Mouse (Mus musculus): ENCODE results near the gene Meis1. TPM values are rescaled to one million over a fixed set of nuclear protein-coding genes. Genes with fewer than 3 reads are reported as not detected.

Meis1 gene
- polyA plus RNA-seq, 1 experiment from 2014 or later: 8.5 TPM

DNA sequence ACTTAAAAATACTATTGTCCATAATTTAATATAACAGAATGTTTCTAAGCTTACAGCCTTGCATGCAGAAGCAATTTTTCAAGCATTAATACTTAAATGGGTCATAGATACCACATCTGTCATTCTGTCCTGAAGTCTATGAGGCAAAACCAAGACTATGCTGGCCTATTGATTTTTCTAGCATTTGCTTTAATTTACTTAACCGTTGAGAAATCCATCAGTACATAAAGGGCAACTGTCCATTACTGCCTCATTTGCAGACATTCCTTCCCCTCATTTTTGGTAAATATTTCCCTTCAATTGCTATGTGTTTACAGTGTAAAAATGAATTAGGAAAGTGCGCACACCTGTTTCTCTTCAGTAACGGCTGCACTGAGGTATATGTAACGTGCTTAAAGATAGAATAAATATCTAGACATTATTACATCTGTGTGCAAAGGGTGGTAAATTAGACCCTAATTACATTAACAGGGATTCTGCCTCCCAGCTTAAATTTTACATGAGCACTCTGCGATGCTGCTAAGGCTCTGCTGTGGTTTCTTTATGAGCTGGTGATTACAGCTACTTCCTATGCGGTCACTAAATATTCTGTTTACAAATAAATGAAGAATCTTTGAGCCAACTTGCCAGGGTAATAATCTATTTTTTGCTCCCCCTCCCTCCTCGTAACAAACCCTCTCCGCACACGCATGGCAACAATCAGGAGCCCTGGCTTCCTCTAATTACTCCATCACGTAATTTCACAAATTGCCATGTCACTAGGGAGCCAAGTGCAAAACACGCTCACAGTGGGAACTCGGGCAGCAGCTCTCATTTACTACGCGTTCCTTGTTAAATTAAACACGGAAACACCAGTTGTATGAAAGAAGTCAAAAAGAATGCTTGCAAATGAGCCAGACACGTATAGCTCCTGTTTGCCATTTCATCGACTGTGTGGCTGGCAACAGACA, 88.7 kb downstream of the Meis1 start:
- ATAC-seq (ENCODE audit: low read depth): peak; percentile 45; the same call in 1 of the 2 replicates
- no peak overlapping the region for H3K27ac ChIP-seq (ENCODE audit: low read length)

DNA sequence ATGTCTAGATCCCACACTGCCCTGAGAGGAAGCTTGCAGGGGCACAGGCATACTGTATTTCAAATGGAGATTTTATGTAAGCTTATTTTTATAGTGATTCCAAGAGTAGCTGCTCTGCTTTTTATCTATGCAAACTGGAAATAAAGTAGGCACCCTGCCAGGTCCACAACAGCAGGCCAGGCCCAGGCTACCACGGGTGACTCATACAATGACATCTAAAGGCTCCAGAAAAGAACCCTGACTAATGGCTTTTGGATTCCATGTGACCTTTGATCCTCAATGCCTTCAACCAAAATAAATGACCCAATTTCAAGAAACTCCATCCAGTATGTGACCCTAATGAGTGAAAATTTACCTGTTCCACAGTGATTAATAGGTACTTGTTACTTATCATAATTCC, 91.4 kb downstream of the Meis1 start:
- Histone ChIP-seq H3K27ac (ENCODE audit: low read length) (no peak overlapping the region), H3K4me1 (ENCODE audit: control insufficient read depth, low read depth, low read length) (no peaks in the 10 kb centered on the region; the same call in 1 of the 2 replicates), H3K9me3 (replicated peaks; ENCODE audit: control insufficient read depth, low read length) (no peaks in the 10 kb centered on the region), H3K9ac (ENCODE audit: low read depth, low read length) (no peak overlapping the region), H3K27me3 (ENCODE audit: control insufficient read depth, insufficient read depth, low read depth, low read length) (no peaks in the 10 kb centered on the region), H3K4me2 (ENCODE audit: low read depth, low read length) (no peak overlapping the region), H3K4me3 (ENCODE audit: low read depth, low read length) (no peak overlapping the region), H3K36me3 (ENCODE audit: control insufficient read depth, insufficient read depth) (no peaks in the 10 kb centered on the region)
- peak; percentile 15; the same call in 1 of the 2 replicates for ATAC-seq (ENCODE audit: low read depth)
- WGBS (ENCODE audit: insufficient replicate concordance): 10% methylated on average over 1 of the region's 1 CpGs

More for the DNA sequence above, 88.7 kb downstream of the Meis1 start:
- H3K4me1 ChIP-seq (ENCODE audit: control insufficient read depth, low read depth, low read length): no peaks in the 10 kb centered on the region; the same call in 1 of the 2 replicates
- H3K27me3 ChIP-seq (ENCODE audit: control insufficient read depth, insufficient read depth, low read depth, low read length): no peaks in the 10 kb centered on the region
- no peaks in the 10 kb centered on the region for H3K36me3 ChIP-seq (ENCODE audit: control insufficient read depth, insufficient read depth)
- 73% methylated on average over 17 of the region's 17 CpGs for WGBS (ENCODE audit: insufficient replicate concordance)
- H3K9me3 ChIP-seq (replicated peaks; ENCODE audit: control insufficient read depth, low read length): no peaks in the 10 kb centered on the region
- no peak overlapping the region for H3K4me3 ChIP-seq (ENCODE audit: low read depth, low read length)
- no peak overlapping the region for H3K9ac ChIP-seq (ENCODE audit: low read depth, low read length)
- H3K4me2 ChIP-seq (ENCODE audit: low read depth, low read length): peak overlapping the region; percentile 17; the same call in 1 of the 2 replicates

DNA sequence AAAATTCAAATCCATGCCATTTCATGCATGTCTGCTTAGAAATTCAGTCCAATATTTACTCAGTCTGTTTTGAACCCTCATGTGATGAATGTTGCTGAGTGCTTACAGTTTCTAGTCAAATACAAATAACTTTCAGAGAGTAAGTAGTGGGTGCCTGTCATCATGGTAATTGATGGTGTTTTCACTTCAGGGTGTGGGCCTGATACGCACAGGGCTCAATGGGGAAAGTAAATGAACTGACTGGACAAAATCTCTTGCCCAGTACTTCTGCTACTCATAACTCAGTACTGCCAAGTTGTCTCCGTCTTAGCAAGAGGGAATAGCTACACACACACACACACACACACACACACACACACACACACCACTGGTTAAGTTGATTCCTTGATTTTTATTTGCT, 92.0 kb downstream of the Meis1 start:
- no peak for ATAC-seq (ENCODE audit: low read depth)
- Histone ChIP-seq H3K9me3 (replicated peaks; ENCODE audit: control insufficient read depth, low read length) (no peaks in the 10 kb centered on the region), H3K27me3 (ENCODE audit: control insufficient read depth, insufficient read depth, low read depth, low read length) (no peaks in the 10 kb centered on the region), H3K4me3 (ENCODE audit: low read depth, low read length) (no peak overlapping the region), H3K36me3 (ENCODE audit: control insufficient read depth, insufficient read depth) (no peaks in the 10 kb centered on the region), H3K9ac (ENCODE audit: low read depth, low read length) (no peak overlapping the region), H3K4me2 (ENCODE audit: low read depth, low read length) (no peak overlapping the region), H3K27ac (ENCODE audit: low read length) (no peak overlapping the region), H3K4me1 (ENCODE audit: control insufficient read depth, low read depth, low read length) (no peaks in the 10 kb centered on the region; the same call in 1 of the 2 replicates)
- 54% methylated on average over 2 of the region's 2 CpGs for WGBS (ENCODE audit: insufficient replicate concordance)

DNA sequence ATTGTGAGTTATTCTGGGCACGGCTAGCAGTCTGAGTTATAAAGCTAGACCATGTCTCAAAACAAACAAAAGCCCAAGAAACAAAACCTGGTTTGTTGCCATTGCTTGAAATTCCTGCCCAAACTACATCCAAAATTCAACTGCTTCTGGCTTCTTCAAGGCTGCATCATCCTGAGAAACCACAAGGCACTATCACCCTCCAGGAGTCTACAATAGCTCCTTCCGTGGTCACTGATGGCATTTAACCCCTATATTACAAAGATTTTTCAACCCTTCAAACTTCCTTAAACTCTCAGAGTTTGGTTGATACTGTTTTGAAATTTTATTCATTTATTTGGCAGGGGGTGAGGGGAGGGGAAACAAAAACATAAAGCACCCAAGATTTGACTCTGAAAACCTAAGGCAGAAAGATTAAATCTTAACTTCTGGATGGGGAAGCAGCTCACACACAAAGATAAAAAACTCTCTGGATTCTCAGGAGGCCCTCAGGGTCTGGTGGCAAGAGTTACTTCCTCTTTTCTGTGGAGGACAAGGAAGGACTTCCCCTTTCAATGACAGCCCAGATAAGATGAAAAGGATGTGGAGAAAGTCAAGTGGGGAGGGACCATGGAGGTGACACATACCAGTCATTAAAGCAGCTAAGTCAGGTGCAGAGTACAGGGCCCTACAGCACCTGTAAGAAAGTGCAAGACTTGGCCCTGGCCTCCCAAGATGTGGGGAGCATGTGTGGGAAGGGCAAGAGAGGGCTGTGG, 94.0 kb downstream of the Meis1 start:
- H3K9me3 ChIP-seq (replicated peaks; ENCODE audit: control insufficient read depth, low read length): no peaks in the 10 kb centered on the region
- H3K27me3 ChIP-seq (ENCODE audit: control insufficient read depth, insufficient read depth, low read depth, low read length): no peaks in the 10 kb centered on the region
- no peak overlapping the region for H3K27ac ChIP-seq (ENCODE audit: low read length)
- no peaks in the 10 kb centered on the region; the same call in 1 of the 2 replicates for H3K4me1 ChIP-seq (ENCODE audit: control insufficient read depth, low read depth, low read length)
- H3K4me2 ChIP-seq (ENCODE audit: low read depth, low read length): no peak overlapping the region
- no peak overlapping the region for H3K4me3 ChIP-seq (ENCODE audit: low read depth, low read length)
- 17% methylated on average over 2 of the region's 2 CpGs for WGBS (ENCODE audit: insufficient replicate concordance)
- H3K9ac ChIP-seq (ENCODE audit: low read depth, low read length): no peak overlapping the region
- no peaks in the 10 kb centered on the region for H3K36me3 ChIP-seq (ENCODE audit: control insufficient read depth, insufficient read depth)
- ATAC-seq (ENCODE audit: low read depth): peak; percentile 63

DNA sequence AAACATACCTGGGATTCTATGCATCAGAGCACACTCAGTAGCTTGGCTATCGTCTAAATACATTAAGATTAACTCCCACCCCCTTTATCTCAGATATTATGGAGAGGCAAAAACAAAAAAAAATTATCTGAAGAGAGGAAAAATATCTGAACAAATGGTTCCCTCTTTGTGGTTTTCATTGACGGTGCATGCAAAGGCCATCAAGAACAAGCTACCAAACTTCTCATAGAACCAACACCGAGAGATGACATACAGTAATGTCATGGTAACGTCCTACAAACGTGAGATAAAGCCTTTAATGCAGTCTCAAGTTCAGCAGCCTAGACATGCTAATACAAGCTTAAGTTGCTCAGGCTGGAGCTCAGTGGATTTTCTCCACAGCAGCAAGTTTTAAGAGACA, 95.5 kb downstream of the Meis1 start:
- H3K27ac ChIP-seq (ENCODE audit: low read length): no peak overlapping the region
- no peaks in the 10 kb centered on the region for H3K9me3 ChIP-seq (replicated peaks; ENCODE audit: control insufficient read depth, low read length)
- ATAC-seq (ENCODE audit: low read depth): no peak
- no peaks in the 10 kb centered on the region for H3K36me3 ChIP-seq (ENCODE audit: control insufficient read depth, insufficient read depth)
- H3K4me2 ChIP-seq (ENCODE audit: low read depth, low read length): no peak overlapping the region
- no peaks in the 10 kb centered on the region for H3K27me3 ChIP-seq (ENCODE audit: control insufficient read depth, insufficient read depth, low read depth, low read length)
- H3K9ac ChIP-seq (ENCODE audit: low read depth, low read length): no peak overlapping the region
- H3K4me1 ChIP-seq (ENCODE audit: control insufficient read depth, low read depth, low read length): no peaks in the 10 kb centered on the region; the same call in 1 of the 2 replicates
- no peak overlapping the region for H3K4me3 ChIP-seq (ENCODE audit: low read depth, low read length)
- WGBS (ENCODE audit: insufficient replicate concordance): 21% methylated on average over 5 of the region's 5 CpGs

DNA sequence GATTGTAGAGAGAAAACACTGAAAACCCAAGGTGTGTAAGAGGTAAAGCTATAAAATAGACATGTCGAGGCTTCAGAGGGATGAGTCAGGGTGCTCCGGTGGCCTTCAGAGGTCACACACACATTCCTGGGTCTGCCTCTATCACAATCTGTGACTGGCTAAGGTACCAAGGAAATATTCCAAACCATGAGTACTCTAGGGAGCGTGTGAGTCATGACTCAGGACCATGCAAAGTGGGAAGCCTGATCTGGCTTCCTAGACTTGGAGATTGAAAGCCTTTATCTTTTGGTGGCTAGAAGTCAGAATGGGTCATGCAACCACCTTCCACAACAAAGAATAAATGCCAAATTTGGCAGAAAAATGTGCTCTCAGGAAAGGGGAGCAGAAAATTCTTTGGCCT, 98.1 kb downstream of the Meis1 start:
- 64% methylated on average over 3 of the region's 3 CpGs for WGBS (ENCODE audit: insufficient replicate concordance)
- no peak for ATAC-seq (ENCODE audit: low read depth)
- Histone ChIP-seq H3K4me3 (ENCODE audit: low read depth, low read length) (no peak overlapping the region), H3K4me2 (ENCODE audit: low read depth, low read length) (no peak overlapping the region), H3K9me3 (replicated peaks; ENCODE audit: control insufficient read depth, low read length) (no peaks in the 10 kb centered on the region), H3K4me1 (ENCODE audit: control insufficient read depth, low read depth, low read length) (no peaks in the 10 kb centered on the region), H3K9ac (ENCODE audit: low read depth, low read length) (no peak overlapping the region), H3K27me3 (ENCODE audit: control insufficient read depth, insufficient read depth, low read depth, low read length) (no peaks in the 10 kb centered on the region), H3K36me3 (ENCODE audit: control insufficient read depth, insufficient read depth) (no peaks in the 10 kb centered on the region), H3K27ac (ENCODE audit: low read length) (no peak overlapping the region)

DNA sequence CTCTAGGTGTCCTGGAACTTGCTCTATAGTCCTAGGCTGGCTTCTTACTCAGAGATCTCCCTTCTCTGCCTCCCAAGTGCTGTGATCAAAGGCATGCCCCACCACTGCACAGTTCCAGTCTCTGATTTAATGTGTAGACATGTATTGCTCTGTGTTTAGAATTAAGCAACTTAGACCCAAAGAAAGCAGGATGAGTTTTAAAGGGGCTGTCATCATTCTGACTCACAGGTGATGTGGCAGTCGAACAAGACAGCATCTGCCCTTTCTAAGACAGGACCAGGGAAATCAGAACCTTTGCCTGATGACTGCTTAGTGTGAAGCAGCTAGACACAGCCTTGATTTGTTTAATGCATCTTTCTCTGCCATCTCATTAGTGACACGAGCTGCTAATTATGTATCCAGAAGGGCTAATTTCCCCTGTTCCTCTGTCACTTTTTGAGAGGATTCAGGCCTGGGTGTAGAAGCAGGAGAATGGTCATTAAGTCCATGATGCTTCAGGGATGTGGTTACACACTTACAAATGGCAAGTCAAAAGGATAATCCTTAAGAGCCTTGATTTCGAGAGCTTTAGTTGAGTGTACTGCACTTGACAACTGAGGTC, 99.5 kb downstream of the Meis1 start:
- H3K4me1 ChIP-seq (ENCODE audit: control insufficient read depth, low read depth, low read length): no peaks in the 10 kb centered on the region
- ATAC-seq (ENCODE audit: low read depth): no peak
- 49% methylated on average over 3 of the region's 3 CpGs for WGBS (ENCODE audit: insufficient replicate concordance)
- no peak overlapping the region for H3K4me2 ChIP-seq (ENCODE audit: low read depth, low read length)
- no peak overlapping the region for H3K9ac ChIP-seq (ENCODE audit: low read depth, low read length)
- no peaks in the 10 kb centered on the region for H3K9me3 ChIP-seq (replicated peaks; ENCODE audit: control insufficient read depth, low read length)
- no peaks in the 10 kb centered on the region for H3K36me3 ChIP-seq (ENCODE audit: control insufficient read depth, insufficient read depth)
- H3K4me3 ChIP-seq (ENCODE audit: low read depth, low read length): no peak overlapping the region
- no peaks in the 10 kb centered on the region for H3K27me3 ChIP-seq (ENCODE audit: control insufficient read depth, insufficient read depth, low read depth, low read length)
- no peak overlapping the region for H3K27ac ChIP-seq (ENCODE audit: low read length)

DNA sequence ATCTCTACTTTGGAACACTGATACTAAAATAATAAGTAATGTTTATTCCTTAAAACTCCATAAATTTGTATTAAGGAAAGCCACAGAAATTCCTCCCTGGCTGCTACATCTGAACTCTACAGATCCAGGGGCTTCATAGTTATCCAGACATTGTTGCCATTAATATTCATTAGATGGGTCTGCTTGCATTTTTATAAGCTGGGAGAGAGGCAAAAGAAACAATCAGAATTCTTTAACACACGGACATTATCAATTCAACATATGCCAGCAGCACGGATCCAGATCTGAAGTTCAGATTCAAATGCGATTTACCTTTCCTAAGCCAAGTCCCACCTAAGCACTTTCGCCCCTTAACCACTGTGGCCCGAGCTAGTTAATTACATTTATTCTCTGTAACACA, 100.9 kb downstream of the Meis1 start:
- H3K27me3 ChIP-seq (ENCODE audit: control insufficient read depth, insufficient read depth, low read depth, low read length): no peaks in the 10 kb centered on the region

More for the DNA sequence above, 100.9 kb downstream of the Meis1 start:
- Histone ChIP-seq H3K4me1 (ENCODE audit: control insufficient read depth, low read depth, low read length) (no peaks in the 10 kb centered on the region), H3K27ac (ENCODE audit: low read length) (no peak overlapping the region), H3K4me3 (ENCODE audit: low read depth, low read length) (no peak overlapping the region), H3K36me3 (ENCODE audit: control insufficient read depth, insufficient read depth) (no peaks in the 10 kb centered on the region), H3K9ac (ENCODE audit: low read depth, low read length) (no peak overlapping the region), H3K9me3 (replicated peaks; ENCODE audit: control insufficient read depth, low read length) (no peaks in the 10 kb centered on the region), H3K4me2 (ENCODE audit: low read depth, low read length) (no peak overlapping the region)
- ATAC-seq (ENCODE audit: low read depth): no peak
- WGBS (ENCODE audit: insufficient replicate concordance): 62% methylated on average over 5 of the region's 5 CpGs

All from liver, embryonic 16.5 days (tissue).